Mouse (Mus musculus): ENCODE results near the gene Acat3. TPM values are rescaled to one million over a fixed set of nuclear protein-coding genes. Genes with fewer than 3 reads are reported as not detected.
"Not testable (repeated sequence)": the region's sequence is repeated elsewhere in the genome, so short reads cannot be mapped to it uniquely, and the experiment has no call there.

Gene Acat3
- total RNA-seq, 2 experiments from 2014 or later, result 0.07 to 0.54 TPM

DNA sequence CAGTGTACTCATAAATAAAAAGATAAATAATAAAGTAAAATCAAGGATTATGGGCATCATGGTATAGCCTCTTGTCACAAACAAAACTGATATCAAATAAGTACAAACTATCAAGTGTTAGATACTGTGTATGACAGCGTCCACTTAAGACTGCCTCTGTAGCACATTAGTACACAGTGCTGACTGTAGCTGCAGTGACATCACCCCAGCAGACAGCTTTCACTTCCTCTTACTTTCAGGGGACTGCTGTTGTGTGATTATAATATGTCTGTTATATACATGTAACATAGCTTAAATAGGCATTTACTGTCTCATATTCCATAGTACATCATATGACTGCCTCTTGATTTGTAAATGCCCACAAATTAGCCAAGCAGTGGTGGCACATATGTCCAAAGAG is 19.3 kb downstream of the Acat3 start:
- ATAC-seq (replicated peaks; ENCODE audit: poor library complexity), result peak; percentile 28; the same call in 1 of the 2 replicates

DNA sequence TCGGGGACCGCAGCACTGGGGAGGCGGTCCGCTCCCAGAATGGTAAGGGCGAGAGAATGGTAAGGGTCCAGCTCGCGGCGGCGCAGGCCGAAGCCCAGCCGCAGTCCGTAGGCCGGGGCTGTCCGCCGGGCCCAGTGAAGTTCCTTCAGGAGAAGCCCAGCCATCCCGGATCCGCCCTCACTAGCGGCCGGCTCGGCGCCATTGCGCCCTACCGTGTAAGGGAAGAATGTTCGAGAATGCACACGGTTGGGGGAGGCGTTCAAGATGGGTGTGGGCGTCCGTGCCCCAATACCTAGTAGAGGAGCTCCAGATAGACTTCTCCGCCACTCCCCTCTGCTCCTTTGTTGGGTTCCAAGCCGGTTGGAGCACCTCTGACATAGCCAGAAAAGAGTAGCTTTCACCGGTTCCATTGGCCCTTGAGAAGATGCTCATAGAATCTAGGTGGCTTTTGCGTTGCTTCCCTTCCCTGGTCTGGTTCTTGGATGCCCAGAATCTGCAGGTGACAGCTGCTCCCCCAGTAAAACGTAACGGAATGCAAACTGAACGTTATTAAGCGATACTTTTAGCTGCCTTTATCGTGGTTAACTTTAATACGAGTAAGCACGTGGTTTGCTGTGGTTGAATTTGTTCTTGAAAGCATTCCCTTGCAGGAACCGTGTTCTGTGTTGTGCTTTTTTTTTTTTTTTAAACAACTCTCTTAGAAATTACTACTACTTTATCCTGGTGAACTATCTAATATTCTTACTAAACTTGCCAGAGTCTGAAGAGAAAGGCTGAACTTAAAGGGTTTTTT is 23.6 kb downstream of the Acat3 start:
- peak; percentile 49 for ATAC-seq (replicated peaks; ENCODE audit: poor library complexity)

DNA sequence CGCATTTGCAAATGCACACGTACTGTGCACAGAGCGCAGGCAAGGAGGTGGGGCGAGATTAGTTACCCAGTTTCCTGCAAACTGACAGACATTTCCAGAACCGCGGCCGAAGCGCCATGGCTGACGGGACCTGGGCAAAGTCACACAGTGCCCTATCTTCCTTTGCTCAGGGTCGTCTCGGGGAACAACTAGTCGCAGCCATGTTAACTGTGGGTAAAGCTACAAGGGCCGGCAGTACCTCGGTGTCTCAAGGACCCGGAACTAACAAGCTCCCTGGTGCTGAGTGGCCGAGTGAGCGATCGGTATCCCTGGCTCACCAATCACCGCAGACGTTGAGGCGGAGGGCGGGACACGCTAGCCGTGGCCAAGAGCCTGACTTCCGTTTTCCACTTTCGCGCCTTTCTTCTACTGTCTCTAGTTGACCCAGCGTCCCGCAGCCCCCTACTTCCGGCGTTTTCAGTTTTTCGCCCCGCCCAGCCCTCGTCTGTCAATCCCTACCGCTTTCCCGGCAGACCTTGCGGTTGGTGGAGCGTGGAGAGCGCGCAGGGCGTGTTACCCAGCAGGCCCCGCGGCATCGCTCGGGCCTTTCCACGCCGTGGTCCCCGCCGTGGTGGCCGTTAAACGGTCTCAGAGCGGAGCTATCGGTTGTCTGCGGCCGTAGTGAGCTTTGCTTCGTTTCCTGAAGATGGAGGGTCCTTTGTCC is 24.4 kb downstream of the Acat3 start, which contains the start of gene Mrpl18:
TSS of gene Mrpl18 (minus strand) at position 465 of the 703 bp plus-strand sequence.
- peak; percentile 92 for ATAC-seq (replicated peaks; ENCODE audit: poor library complexity)

DNA sequence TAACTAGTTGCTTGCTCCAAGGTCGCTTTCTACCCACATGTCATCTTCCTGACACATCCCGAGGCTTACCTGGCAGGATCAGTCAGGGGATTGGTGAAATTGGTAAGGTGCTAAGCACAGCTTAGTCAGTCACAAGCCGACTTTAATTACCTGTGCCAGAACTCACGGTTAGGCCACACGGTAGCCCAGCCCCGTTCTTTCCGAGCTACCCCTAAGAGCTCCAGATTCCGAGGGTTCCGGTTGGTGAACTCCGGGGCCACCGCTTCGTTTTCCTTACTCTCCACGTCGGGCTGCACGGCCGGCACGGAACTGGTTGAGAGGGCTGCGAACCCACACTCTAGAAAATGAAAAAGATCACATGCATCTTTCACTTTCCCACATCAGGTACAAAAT is 24.9 kb downstream of the Acat3 start, which contains the start of gene Tcp1:
TSS of gene Tcp1 (plus strand) at position 214 of the 393 bp plus-strand sequence.
- peak; percentile 4 for ATAC-seq (replicated peaks; ENCODE audit: poor library complexity)

DNA sequence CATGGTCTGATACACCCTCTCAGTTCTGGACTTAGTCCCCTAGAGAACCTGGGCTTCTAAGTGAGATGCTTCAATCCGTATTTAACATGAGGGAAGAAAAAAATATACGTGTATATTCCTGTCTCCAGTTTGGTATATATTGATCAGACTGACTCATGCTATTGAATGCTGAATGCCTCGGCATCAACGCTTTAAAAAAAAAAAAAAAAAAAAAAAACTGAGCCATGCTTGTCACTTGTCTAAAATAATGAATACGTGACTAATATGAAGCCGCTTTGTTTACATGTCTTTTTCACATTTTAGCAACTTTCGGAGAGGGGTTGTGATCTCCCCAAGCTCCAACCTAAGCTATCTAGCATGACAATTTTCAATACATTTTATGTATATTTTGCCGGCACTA is 30.0 kb downstream of the Acat3 start:
- ATAC-seq (replicated peaks; ENCODE audit: poor library complexity), result no peak

DNA sequence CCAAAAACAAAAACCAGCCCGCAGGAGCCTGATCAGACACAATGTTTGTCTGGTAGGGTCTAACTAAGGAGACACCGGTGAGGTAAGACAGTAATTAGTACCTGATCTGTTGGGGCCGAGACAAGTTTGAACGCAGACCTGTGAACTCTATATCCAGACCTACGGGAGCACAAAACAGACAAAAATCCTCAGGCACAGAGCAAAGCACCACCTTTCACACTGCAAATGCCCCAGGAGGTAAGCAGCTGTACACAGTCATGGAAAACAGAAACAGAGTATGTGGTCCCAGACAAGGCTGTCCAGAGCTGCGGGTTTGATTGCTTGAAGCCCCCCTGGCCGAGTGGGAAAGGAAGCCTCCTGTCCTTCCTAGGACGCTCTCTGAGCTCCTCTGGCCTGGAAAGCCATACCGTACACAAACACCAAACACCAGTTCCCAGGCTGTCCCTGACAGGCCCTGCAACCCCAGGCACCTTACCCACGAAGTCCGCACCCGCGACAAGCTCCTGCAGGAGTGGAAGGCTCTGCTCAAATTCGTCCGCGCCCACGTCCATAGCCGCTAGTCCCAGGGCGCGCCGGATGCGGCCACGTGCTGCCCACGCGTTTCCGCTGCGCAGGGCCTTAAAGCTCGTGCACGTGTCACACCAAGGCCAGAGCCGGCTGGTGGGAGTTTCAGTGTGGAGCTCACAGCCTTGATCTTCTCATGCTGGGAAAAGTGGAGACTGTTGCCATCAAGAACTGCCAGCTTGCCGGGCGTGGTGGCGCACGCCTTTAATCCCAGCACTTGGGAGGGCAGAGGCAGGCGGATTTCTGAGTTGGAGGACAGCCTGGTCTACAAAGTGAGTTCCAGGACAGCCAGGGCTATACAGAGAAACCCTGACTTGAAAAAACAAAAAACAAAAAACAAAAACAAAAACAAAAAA is 30.8 kb downstream of the Acat3 start, which contains the start of gene Pnldc1:
TSS of gene Pnldc1 (minus strand) at position 870 of the 920 bp plus-strand sequence.
- ATAC-seq (replicated peaks; ENCODE audit: poor library complexity), result no peak

DNA sequence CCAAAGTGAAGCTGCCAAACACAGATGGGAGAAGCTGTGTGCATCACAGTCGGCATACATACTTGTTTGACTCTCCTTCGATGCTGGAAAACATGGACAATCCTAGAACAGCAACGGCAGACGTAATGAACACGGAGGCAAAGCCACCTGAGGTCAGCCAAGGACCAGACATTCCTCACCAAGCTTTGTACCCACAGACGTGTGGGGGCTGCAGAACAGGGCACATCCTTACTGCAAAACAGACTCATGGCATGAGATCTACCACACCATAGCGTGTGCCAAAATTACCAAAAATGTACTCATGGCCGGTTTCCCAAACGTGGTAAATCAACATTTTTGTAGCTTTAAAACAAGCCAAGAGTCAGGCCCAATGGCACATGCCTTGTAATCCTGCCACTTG is 34.0 kb downstream of the Acat3 start:
- no peak for ATAC-seq (replicated peaks; ENCODE audit: poor library complexity)

DNA sequence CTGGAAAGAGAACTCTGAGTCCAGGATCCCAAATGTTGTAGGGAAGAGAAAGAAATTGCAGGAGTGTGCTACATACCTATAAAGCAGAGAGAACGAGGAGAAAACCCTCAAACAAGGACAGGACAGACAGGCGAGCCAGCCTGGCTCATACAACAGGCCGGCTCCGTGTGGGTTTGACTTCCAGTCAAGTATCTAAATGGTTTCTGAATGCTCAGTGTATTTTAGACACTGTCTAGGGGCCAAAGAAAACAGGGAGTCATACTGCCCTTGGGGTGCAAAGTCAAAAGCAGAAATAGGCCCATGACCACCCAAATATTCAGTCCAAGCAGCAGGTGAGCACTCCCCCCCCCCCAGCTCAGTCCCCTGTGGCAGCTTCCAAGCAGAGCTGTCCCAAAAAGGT is 34.6 kb downstream of the Acat3 start:
- no peak for ATAC-seq (replicated peaks; ENCODE audit: poor library complexity)

DNA sequence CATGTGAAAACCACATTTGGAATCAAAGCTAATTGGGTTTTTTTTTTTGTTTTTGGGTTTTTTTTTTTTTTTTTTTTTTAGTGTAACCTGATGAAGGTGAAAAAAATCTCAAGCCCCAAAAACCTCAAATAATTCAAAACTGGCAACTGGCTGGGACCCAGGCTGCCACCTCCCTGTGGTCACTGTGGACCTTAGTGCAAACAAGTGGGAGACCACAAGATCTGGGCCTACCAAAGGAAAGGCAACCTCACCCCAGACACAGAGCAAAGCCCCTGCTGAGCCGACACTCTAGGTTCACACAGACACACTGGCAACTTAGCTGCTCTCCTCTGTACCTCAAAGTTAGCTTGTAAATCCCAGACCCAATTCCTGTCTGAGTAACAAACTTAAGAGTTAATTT is 36.1 kb downstream of the Acat3 start:
- no peak for ATAC-seq (replicated peaks; ENCODE audit: poor library complexity)

DNA sequence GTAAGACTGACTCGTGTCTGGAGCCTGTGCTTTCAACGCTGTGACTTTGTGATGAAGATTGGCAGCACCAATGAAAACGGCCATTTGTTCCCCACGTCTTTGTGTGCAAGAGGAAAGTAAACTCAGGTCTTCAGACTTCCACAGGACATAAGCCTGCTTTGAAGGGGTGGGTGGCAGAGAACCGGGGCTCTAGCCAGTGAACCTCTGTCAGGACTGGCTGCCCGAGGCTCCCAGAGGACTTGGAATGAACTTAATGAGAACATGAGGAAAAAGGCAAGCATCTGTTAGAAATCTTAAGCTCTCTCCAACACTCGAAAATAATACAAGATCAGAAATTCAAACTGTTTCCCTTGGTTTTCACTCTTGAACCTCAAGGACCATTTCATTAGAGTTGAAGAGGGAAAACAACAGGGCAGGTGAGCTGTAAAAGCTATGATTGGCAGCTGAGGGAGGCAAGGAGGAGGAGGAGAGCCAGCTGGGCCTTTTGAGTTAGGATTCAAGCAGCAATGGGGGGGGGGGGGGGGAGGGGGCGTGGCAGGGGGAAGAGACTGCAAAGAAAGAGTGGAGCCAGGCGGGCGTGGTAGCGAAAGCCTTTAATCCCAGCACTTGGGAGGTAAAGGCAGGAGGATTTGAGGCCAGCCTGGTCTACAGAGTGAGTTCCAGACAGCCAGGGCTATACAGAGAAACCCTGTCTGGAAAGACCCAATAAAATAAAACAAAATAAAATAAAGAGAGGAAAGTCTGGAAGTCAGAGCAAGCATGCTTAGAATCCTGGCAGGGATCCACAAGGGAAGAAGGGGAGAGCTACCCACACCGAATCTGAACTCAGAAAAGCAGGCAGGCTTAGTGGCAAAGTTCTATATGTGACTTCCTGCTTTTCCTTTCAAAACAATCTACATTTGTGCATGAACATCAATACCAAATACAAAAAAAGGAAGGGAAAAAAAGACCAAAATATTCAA is 36.7 kb downstream of the Acat3 start:
- no peak for ATAC-seq (replicated peaks; ENCODE audit: poor library complexity)

DNA sequence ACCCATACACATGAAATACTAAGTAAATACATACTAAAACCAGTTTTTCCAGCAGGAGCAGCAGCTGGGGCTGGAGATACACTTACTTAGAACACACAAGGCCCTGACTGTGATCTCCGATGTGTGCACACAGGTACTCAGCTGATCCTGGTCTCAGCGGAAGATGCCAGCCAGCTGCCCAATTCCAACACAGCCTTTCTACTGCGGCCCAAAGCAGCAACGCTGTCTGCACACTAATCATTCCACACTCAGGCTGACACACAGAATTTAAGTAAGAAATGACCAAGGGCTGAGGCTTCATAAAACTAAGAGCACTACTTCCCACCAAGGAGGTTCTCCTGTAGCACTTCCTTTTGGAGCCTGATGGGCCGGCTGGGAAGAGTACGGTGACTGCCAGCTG is 38.1 kb downstream of the Acat3 start:
- ATAC-seq (replicated peaks; ENCODE audit: poor library complexity), result no peak

DNA sequence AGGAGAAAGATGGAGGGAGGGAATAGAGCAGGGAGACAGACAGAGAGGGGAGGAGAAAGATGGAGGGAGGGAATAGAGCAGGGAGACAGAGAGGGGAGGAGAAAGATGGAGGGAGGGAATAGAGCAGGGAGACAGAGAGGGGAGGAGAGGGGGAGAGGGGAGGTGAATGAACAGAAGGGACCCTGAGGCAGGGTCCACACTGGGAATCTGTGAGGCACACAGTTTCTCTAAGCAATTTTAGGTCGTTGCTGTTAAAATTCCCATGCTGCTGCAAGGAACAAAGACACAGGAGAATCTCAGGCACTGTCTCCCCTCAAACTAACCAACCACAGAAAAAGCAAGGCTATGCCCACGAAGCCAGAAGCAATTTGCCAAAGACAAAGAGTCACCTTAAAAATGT is 41.8 kb downstream of the Acat3 start:
- not testable (repeated sequence) for ATAC-seq (replicated peaks; ENCODE audit: poor library complexity)

DNA sequence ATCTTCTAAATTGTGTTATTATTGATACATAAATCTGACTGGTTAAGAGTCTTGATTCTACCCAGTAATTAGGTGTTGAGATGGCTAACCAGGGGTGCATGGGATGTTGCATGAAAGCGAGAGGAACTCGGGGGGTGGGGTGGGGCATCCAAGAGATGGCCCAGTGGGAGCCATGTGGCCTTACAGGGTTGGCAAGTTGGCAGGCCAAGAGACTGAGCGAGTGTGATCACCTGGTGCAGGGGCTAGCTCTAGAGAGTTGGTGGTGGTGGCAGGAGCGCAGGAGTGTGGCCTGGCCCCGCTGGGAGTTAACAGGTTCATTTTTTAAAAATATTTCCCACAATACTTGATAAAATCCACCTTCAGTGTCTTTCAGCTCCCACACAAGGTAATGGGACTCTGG is 42.7 kb downstream of the Acat3 start:
- ATAC-seq (replicated peaks; ENCODE audit: poor library complexity), result no peak

DNA sequence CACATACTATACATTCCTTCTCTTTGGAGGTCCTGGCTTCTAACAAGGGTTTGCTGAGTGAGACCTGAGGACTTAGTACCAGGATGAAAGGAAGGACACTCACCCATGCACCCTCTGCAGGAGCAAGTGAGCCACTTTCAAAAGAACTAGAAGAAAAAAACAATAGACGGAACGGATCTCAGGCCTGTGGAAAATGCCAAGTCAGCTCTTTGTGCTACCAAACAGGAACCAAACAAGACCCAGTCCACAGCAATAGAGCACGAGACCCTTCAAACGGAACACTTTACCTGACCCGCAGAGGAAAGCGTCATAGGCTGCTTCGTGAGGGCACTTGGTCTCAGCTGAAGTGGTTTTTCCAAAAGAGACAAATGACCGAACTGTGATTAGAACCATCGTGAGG is 48.4 kb downstream of the Acat3 start:
- no peak for ATAC-seq (replicated peaks; ENCODE audit: poor library complexity)

DNA sequence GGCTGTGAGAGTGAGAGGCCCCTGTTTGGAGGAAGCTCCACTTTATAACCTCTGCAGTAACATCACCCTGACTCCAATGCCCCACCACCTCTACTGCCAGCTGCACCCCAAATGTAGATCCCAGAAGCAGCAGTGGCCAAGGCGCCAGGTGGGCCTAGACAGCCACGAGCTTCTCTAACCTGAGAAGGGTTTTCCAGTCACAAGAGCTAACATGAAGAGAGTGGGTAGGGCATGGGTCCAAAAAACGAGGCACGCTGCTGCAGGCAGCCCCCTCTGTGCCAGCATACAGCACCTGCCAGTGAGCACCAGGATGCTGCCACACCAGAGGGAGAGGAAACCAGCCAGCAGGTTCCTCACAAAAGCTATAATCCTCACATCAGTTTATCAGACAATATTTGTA is 49.3 kb downstream of the Acat3 start:
- no peak for ATAC-seq (replicated peaks; ENCODE audit: poor library complexity)

DNA sequence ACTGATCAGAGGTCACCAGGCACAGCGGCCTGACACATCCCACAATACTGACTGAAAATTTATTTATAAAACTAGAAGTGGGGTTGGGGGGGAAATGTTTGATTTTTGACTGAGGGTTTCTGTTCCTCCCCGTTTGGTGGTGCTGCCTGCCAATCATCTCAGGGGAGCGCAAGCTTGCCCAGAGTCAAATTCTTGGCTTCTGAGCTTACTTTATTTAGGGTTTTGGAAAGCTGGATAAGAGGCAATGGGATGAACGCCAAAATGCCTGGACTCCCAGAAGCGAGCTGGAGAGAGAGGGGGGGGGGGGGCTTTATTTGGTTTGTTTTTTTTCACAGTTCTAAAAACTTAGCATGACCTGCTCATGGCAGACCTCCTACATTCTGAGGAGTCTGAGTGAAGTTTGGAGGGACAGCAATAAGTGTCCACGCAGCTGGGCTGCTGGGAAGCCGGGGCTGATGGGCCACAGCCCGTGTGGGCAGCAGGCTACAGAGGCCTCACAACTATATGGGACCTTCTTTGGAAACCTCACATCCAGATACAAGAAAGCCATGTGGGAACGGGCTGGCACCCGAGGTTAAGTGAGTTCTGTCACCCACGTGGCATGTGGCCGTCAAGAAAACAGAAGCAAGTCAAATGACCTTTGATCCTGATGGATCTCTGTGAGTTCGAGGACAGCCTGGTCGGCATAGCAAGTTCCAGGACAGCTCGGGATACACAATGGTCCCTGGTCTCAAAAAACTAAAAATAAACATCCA is 53.2 kb downstream of the Acat3 start:
- no peak for ATAC-seq (replicated peaks; ENCODE audit: poor library complexity)

DNA sequence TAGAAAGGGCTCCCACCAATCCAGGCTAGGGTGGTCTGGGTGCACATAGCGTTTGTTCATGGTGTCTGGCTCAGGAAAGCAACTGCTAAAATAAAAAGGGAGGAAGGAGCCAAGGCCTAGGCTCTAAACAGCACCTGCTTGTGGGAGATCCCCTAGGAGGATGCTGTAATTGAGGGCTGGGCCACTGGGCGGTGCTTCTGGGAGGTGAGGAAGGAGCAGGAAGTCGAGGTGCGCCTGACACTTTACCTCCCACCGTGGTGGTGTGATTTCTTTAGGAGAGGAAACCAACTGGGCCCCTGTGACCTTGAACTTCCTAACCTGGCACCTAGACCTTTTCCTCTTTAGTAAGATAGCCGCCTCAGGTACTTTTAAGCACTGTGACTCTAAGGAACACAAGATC is 53.8 kb downstream of the Acat3 start:
- ATAC-seq (replicated peaks; ENCODE audit: poor library complexity), result 0 out of 2 replicates have a peak, but pooled peaks have one; percentile 50

DNA sequence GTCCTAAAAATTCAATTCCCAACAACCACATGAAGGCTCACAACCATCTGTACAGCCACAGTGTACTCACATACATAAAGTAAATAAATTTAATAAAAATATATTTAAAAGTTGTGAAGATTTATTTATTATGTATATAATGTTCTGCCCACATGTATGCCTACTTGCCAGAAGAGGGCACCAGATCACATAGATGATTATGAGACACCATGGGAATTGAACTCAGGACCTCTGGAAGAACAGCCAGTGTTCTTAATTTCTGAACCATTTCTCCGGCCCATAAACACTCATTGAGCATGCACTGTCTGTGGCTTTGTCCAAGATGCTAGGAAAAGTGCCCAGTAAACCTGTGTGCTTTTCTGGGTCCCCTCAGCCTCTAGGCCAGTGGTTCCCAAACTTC is 59.2 kb downstream of the Acat3 start:
- no peak for ATAC-seq (replicated peaks; ENCODE audit: poor library complexity)

DNA sequence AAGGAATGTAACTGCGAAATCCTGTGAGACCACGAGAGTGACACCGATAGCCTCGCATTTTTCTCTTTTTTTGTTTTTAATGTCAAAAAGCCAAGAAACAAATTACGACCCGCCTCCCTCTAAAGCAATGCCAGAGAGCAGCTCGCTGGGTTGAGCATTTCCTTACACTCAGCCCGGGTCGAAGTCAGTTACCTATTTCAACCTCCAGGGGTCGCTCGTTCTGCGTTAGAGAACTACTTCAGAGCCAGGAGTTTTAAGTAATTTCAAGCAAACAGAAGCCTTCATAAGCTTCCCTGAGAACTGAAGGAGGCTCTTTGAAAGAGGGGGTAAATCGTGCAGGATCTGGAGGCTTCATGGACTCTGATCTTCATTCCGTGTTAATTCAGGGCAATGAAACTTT is 60.2 kb downstream of the Acat3 start:
- peak; percentile 93 for ATAC-seq (replicated peaks; ENCODE audit: poor library complexity)
